Mouse (Mus musculus) ovary, postnatal 36 days (tissue): ENCODE results near the gene Vat1l.

Source experiments
- DNase-seq: peaks from one replicate; pipeline ENCODE4 v3.0.0; 2022; ENCODE audit warnings: low spot score, mixed read lengths

Vat1l gene

GRCm38 (mm10) chr8:114295749-114296067 lies 90.3 kb downstream of the Vat1l start:
- DNase-seq, result no peak

- no peak for DNase-seq
Measured at GRCm38 (mm10) chr8:114298253-114298652, 92.8 kb downstream of the Vat1l start.

GRCm38 (mm10) chr8:114300072-114300471 lies 94.7 kb downstream of the Vat1l start:
- no peak for DNase-seq

- no peak for DNase-seq
Measured at GRCm38 (mm10) chr8:114306296-114306695, 100.9 kb downstream of the Vat1l start.

GRCm38 (mm10) chr8:114314669-114315325 lies 109.4 kb downstream of the Vat1l start:
- DNase-seq, result no peak

GRCm38 (mm10) chr8:114318161-114318560 lies 112.7 kb downstream of the Vat1l start:
- no peak for DNase-seq

GRCm38 (mm10) chr8:114322096-114322495 lies 116.7 kb downstream of the Vat1l start:
- DNase-seq, result no peak

- no peak for DNase-seq
Measured at GRCm38 (mm10) chr8:114331928-114332327, 126.5 kb downstream of the Vat1l start.

- no peak for DNase-seq
Measured at GRCm38 (mm10) chr8:114332949-114333348, 127.5 kb downstream of the Vat1l start.

- DNase-seq, result no peak
Measured at GRCm38 (mm10) chr8:114335721-114336120, 130.3 kb downstream of the Vat1l start.

GRCm38 (mm10) chr8:114342276-114342675 lies 136.9 kb downstream of the Vat1l start:
- no peak for DNase-seq

GRCm38 (mm10) chr8:114344789-114345188 lies 139.4 kb downstream of the Vat1l start:
- no peak for DNase-seq

GRCm38 (mm10) chr8:114346045-114346444 lies 140.6 kb downstream of the Vat1l start:
- DNase-seq, result no peak

- DNase-seq, result no peak
Measured at GRCm38 (mm10) chr8:114351643-114352427, 146.4 kb downstream of the Vat1l start.

- no peak for DNase-seq
Measured at GRCm38 (mm10) chr8:114360506-114360905, 155.1 kb downstream of the Vat1l start.

- DNase-seq, result no peak
Measured at GRCm38 (mm10) chr8:114363167-114363566, 157.8 kb downstream of the Vat1l start.

- DNase-seq, result no peak
Measured at GRCm38 (mm10) chr8:114363656-114364055, 158.2 kb downstream of the Vat1l start.

GRCm38 (mm10) chr8:114369038-114369976 lies 163.9 kb downstream of the Vat1l start:
- DNase-seq, result peak; percentile 68

- no peak for DNase-seq
Measured at GRCm38 (mm10) chr8:114374390-114374789, 169.0 kb downstream of the Vat1l start.

- DNase-seq, result no peak
Measured at GRCm38 (mm10) chr8:114384189-114384588, 178.8 kb downstream of the Vat1l start.

- DNase-seq, result no peak
Measured at GRCm38 (mm10) chr8:114387494-114387893, 182.1 kb downstream of the Vat1l start.

- DNase-seq, result no peak
Measured at GRCm38 (mm10) chr8:114390465-114391254, 185.2 kb downstream of the Vat1l start.
